Mouse (Mus musculus) liver, postnatal 0 days (tissue): Measurements from ENCODE around the gene Eng. TPM values are rescaled to one million over a fixed set of nuclear protein-coding genes. Genes with fewer than 3 reads are reported as not detected.

Experiments
- ATAC-seq: fragments of 200-750 bp; cut with Nextera tagmentation; 2 replicates; pipeline ENCODE4 v1.8.0; 2017; ENCODE audit warnings: mild to moderate bottlenecking, moderate library complexity
- DNase-seq: peaks from one replicate; pipeline ENCODE4 v3.0.0-alpha.2; 2016
- H3K27ac ChIP-seq: fragments of 300-500 bp; sonication (generic); 2 replicates; pipeline ENCODE4 v1.5.1; 2014; ENCODE audit warnings: antibody characterized with exemption, moderate library complexity, mild to moderate bottlenecking, low read depth
- H3K27me3 ChIP-seq: fragments of 300-500 bp; sonication (generic); 2 replicates; pipeline ENCODE4 v1.6.1; 2014; ENCODE audit warnings: low read length, control low read depth, mixed read lengths; ENCODE audit not compliant: insufficient read depth
- H3K36me3 ChIP-seq: fragments of 300-500 bp; sonication (generic); replicated peaks from 2 replicates; pipeline ENCODE4 v1.6.1; 2014; ENCODE audit warnings: mild to moderate bottlenecking, control low read depth, low read length, moderate library complexity, mixed read lengths; ENCODE audit not compliant: insufficient read depth
- H3K4me1 ChIP-seq: fragments of 300-500 bp; sonication (generic); 2 replicates; pipeline ENCODE4 v1.6.1; 2014; ENCODE audit warnings: antibody characterized with exemption, mild to moderate bottlenecking, control low read depth; ENCODE audit not compliant: insufficient read depth
- H3K4me2 ChIP-seq: fragments of 300-500 bp; sonication (generic); 2 replicates; pipeline ENCODE4 v1.6.1; 2014; ENCODE audit warnings: low read depth, mild to moderate bottlenecking, low read length, moderate library complexity, mixed read lengths
- H3K4me3 ChIP-seq: fragments of 300-500 bp; sonication (generic); 2 replicates; pipeline ENCODE4 v1.5.1; 2014; ENCODE audit warnings: low read depth, low read length
- H3K9ac ChIP-seq: fragments of 300-500 bp; sonication (generic); replicated peaks from 2 replicates; pipeline ENCODE4 v1.6.1; 2014; ENCODE audit warnings: mild to moderate bottlenecking, moderate library complexity
- H3K9me3 ChIP-seq: fragments of 300-500 bp; sonication (generic); 2 replicates; pipeline ENCODE4 v1.6.1; 2016; ENCODE audit warnings: mild to moderate bottlenecking, control low read depth, low read length, mixed read lengths
- CTCF ChIP-seq: sonication (generic); IDR thresholded peaks from 2 replicates; pipeline ENCODE4 v1.5.1; 2016; ENCODE audit warnings: antibody characterized with exemption, low read depth
- EP300 ChIP-seq: IDR thresholded peaks from 2 replicates; pipeline ENCODE4 v1.6.1; 2016; ENCODE audit warnings: antibody characterized with exemption, low read depth, mild to moderate bottlenecking
- WGBS: fragments of 180-500 bp; shearing (Covaris S2); extraction: QIAGEN DNeasy Blood & Tissue Kit; methylation state at CpG from one replicate; pipeline ENCODE4 v1.1.7; 2014; ENCODE audit not compliant: insufficient replicate concordance; 5-methylcytosine and 5-hydroxymethylcytosine counted together
- polyA plus RNA-seq: library from polyadenylated mRNA; unstranded; fragments of >200 nt; fragmentation: Nextera tagmentation; extraction: Ambion mirVana; gene quantifications from 2 replicates; pipeline ENCODE4 v1.2.1, GENCODE M21; 2015

The Eng gene
- polyA plus RNA-seq, 1 experiment from 2014 or later = 30.2 TPM

- no peak overlapping the region for H3K4me3 ChIP-seq
- TF ChIP-seq CTCF (no peak), EP300 (no peak)
- peaks cover 3% of the 10 kb centered on the region for H3K9me3 ChIP-seq
- peaks cover 29% of the 10 kb centered on the region for H3K36me3 ChIP-seq
- no peak overlapping the region for H3K4me2 ChIP-seq
- peaks cover 12% of the 10 kb centered on the region for H3K4me1 ChIP-seq
- 85% methylated on average over 9 of the region's 9 CpGs for WGBS
- ATAC-seq (no peak), DNase-seq (no peak)
- H3K9ac ChIP-seq = no peak overlapping the region
- H3K27me3 ChIP-seq = no peaks in the 10 kb centered on the region
- no peak overlapping the region for H3K27ac ChIP-seq
Observed at GRCm38 (mm10) chr2:32618051-32618450, 28.3 kb upstream of the Eng start.

GRCm38 (mm10) chr2:32620682-32621516 lies 25.5 kb upstream of the Eng start:
- Histone ChIP-seq H3K36me3 (peaks cover 19% of the 10 kb centered on the region; the same call in 1 of the 2 replicates), H3K9me3 (peaks cover 3% of the 10 kb centered on the region), H3K4me1 (peaks cover 14% of the 10 kb centered on the region), H3K4me3 (no peak overlapping the region), H3K27me3 (no peaks in the 10 kb centered on the region), H3K27ac (peak overlapping the region; percentile 51), H3K9ac (no peak overlapping the region), H3K4me2 (no peak overlapping the region)
- 38% methylated on average over 4 of the region's 4 CpGs for WGBS
- DNase-seq (peak; percentile 54), ATAC-seq (peak; percentile 71)
- TF ChIP-seq EP300 (no peak; the same call in 1 of the 2 replicates), CTCF (no peak)

- Histone ChIP-seq H3K9ac (no peak within 1 kb of the TSS), H3K36me3 (peaks cover 19% of the 10 kb centered on the region; the same call in 1 of the 2 replicates), H3K27me3 (no peaks in the 10 kb centered on the region), H3K4me2 (no peak within 1 kb of the TSS), H3K4me1 (peaks cover 14% of the 10 kb centered on the region), H3K9me3 (peaks cover 3% of the 10 kb centered on the region), H3K27ac (peak within 1 kb of the TSS; percentile 51), H3K4me3 (no peak within 1 kb of the TSS)
- 41% methylated on average over 7 of the region's 7 CpGs for WGBS
- ATAC-seq (no peak), DNase-seq (no peak)
- no peak for TF ChIP-seq EP300
- TF ChIP-seq CTCF = no peak
Observed at GRCm38 (mm10) chr2:32621517-32621859, 24.9 kb upstream of the Eng start, which contains the start of gene Ak1. Gene Ak1 (plus strand): TSS chr2:32621758.

GRCm38 (mm10) chr2:32624111-32624748 lies 22.2 kb upstream of the Eng start:
- Histone ChIP-seq H3K9me3 (no peaks in the 10 kb centered on the region), H3K4me2 (no peak overlapping the region), H3K27ac (no peak overlapping the region), H3K4me1 (peaks cover 14% of the 10 kb centered on the region), H3K9ac (no peak overlapping the region; the same call in 1 of the 2 replicates), H3K27me3 (no peaks in the 10 kb centered on the region), H3K36me3 (peaks cover 3% of the 10 kb centered on the region; the same call in 1 of the 2 replicates), H3K4me3 (no peak overlapping the region)
- DNase-seq = no peak
- no peak for ATAC-seq
- TF ChIP-seq CTCF (no peak), EP300 (no peak)
- WGBS = 63% methylated on average over 5 of the region's 5 CpGs

- H3K9me3 ChIP-seq = no peaks in the 10 kb centered on the region
- DNase-seq (no peak), ATAC-seq (no peak)
- no peak overlapping the region for H3K27ac ChIP-seq
- no peak overlapping the region for H3K9ac ChIP-seq
- 9% methylated on average over 13 of the region's 13 CpGs for WGBS
- no peak overlapping the region for H3K4me3 ChIP-seq
- no peak for TF ChIP-seq CTCF
- no peak for TF ChIP-seq EP300
- peaks cover 11% of the 10 kb centered on the region for H3K4me1 ChIP-seq
- H3K36me3 ChIP-seq = no peaks in the 10 kb centered on the region; the same call in 1 of the 2 replicates
- no peaks in the 10 kb centered on the region for H3K27me3 ChIP-seq
- H3K4me2 ChIP-seq = peak overlapping the region; percentile 45
Observed at GRCm38 (mm10) chr2:32625212-32625872, 21.1 kb upstream of the Eng start.
